Mouse (Mus musculus) adrenal gland, adult 8-10 months (tissue): ENCODE results near the gene Fkbp15. TPM values are rescaled to one million over a fixed set of nuclear protein-coding genes. Genes with fewer than 3 reads are reported as not detected.

Experiments used
- DNase-seq: peaks from one replicate; pipeline ENCODE4 v3.0.0; 2022
- total RNA-seq, 4 experiments: library from RNA; stranded (reverse); gene quantifications; 2 replicates each; pipeline ENCODE4 v1.2.4; 2022

Gene Fkbp15
- 10 to 100 TPM; 35.0 to 56.7 (median 46.2) TPM for total RNA-seq

DNA sequence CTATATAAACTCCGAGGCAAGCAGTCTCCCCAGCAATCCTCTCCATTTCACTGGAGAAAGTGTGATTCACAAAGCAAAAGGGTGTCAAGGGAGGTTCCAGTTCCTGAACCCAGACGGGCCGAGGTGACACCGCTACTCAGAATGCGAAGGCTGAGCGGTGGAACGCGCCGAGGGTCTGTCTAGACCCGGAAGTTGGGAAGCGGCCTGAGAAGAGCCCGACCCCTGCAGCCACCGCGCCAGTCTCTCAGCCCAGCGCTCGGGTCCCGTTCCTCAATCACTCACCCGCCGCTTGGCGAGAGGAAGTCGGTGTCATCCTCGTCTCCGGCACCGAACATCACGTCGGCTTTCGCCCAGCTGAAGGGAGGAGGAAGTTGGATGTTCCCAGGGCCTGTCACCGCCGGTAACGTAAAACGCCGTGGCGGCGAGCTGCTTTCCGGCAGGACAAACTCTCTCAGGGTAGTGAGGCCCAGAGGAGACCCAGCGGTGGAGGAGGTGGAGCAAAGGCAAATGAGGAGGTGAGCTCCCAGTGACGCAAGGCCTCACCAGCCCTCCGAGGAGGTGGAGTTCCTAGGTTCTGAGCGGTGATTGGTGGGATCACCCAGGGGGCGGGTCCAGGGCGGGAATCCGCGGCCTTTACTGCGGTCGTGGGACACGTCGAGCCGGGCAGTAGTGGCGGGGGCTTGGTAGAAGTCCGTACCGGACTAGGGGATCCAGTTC is at the start of gene Fkbp15, which contains the start of gene Slc31a1:
Fkbp15 (minus strand) TSS at position 461 of the 717 bp plus-strand sequence.
Slc31a1 (plus strand) TSS at position 640 of the 717 bp plus-strand sequence.
- DNase-seq, result peak; percentile 98

DNA sequence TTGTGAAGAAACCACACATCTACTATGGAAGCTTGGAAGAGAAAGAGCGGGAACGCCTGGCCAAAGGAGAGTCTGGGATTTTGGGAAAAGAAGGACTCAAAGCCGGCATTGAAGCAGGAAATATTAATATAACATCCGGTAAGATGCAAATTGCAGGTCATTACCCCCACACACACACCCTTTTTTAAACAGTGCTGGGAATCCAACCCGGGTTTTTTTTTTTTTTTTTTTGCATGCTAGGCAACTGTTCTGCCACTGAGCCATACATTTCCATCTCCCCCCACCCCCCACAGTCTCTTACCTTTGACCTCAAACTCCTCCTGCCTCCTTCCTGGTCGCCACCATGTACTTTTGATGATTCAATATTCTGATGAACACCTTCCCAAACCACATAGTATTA is 49.3 kb upstream of the Fkbp15 start:
- no peak for DNase-seq

DNA sequence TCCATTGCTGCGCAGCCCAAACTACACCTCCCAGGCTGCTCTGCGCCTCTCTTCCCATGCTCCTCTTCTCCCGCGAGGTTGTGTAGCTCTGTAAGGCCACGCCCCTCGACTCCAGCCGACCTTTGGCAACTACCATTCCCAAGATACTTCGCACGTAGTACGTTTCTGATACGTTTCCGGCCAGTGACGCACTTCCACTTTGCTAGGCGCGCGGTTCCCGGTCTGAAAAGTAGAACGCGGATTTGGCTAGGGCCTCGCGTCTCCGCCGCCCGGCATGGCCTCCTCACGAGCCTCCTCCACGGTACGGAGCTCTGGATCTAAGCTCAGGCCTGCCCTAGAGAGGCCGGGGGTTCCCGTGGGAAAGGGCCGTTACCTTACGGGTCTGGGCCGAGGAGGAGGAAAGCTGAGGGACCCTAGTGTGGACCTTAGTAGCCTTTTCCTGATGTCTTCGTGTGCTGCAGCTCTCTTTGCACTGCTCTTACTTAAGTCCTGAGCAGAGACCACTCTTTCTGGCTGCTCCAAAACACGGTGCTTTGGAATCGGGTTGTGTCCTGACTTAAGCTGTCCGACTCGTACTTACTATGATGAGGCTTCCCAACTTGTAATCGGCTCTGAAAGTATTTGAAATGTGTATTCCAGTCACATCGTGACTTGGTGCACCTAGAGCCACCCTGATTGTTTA is 48.4 kb upstream of the Fkbp15 start, which contains the start of the genes Cdc26 and Prpf4:
Cdc26 (minus strand) TSS at position 42 of the 682 bp plus-strand sequence.
Prpf4 (plus strand) TSS at position 197 of the 682 bp plus-strand sequence.
- peak; percentile 99 for DNase-seq

DNA sequence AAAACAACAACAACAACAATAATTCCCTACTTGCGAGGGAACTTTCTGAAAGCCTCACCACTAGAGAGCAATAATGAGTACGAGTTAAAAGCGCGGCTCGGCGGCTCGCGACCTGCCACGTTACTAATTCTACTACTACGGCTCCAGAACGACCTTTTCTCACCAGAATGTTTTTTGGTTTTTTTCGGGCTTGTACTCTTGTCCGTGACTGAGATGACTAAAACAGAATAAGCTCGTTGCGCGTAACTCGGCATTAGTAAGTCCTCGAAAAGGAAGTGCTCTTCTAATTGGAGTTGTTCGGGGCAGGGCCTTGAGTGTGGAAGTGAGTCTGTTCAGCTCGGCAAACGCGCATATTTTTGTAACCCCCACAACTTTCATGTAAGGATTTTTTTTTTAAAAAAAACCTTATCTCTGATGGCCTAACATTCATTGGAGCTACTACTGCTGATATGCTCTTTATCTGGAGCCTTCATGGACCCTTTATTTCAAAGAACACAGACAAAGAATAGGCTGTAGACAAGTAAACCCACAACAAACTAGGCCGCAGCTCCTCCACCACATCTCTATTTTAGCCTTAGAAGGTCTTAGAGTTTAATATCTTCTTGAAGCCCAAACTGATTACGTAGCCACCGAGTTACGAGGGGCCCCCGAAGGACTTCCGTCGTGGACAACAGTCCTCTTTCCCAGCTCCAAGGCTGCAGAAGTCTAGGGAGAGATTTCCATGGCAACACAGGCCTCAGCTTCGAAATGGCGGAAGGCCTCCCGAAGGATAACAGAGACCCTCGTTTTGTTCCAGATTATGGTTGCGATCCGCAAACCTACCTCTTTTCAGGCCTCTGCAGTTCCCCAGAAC is 47.6 kb upstream of the Fkbp15 start:
- DNase-seq, result peak; percentile 42

DNA sequence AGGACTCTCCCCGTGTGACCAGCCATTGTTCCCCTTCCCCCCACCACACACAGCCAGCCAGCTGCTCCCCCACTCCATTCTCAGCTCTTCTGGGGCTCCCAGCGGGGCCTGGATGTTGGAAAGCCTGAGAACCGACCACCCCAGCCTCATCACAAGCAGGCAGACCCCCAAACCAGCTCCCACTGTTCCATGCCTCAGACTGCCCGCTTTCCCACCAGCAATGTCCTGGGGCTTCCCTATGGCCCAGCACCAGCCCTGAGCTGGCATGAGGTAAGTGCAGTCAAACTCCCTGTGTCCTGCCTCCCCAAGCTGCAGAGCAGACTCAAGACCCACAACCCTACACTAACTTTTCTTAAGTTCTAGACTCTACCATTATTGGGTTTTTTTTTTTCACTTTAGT is 45.8 kb upstream of the Fkbp15 start:
- DNase-seq, result no peak

DNA sequence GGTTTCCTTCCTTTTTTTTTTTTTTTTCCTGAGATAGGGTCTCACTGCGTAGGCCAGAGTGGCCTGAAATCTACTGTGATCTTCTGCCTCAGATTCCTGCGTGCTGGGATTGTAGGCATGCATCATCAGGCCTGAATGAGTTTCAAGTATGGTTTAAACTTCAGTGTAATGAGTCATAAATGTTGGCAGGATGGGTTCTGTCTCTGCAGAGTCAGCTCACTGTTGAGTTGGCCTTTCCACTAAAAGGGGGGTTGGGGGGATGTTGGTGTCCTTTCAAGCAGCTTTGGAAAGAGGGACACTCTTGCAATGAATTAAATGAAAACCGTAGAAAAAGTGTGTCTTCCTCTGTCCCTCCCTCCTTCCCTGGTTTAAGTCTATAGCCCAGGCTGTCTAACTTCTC is 38.6 kb upstream of the Fkbp15 start:
- DNase-seq, result peak; percentile 40

DNA sequence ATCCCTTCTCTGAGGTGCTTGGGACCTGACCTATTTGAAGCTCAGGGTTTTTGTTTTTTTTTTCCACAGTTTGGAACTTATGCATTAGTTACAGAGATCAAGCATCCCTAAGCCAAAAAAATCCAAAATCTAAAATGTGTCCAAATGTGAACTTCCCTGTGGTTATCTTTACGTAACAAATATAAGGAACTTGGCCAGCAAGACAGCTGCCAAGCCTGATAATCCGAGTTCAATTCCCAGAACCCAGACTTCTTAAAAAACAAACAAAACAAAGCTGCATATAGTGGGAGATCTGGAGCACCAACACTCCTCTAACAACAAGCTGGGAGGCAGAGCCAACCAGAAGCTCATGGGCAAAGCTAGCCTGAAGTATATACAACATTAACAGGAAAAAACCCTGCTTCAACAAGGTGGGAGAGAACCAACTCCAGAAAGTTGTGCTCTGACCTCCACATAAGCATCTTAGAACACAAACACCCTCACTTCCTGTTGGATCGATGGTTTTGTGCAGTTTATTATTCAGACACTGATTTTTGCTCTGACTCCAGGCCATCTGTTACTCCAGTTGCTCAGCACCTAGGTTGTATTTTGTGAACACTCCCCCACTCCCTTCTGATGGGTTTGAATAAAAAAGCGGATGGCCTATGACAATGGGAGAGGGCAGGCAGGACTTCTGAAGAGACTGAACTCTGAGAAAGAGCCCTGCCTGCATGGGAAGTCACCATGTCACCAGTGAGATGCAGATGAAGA is 37.4 kb upstream of the Fkbp15 start:
- no peak for DNase-seq

DNA sequence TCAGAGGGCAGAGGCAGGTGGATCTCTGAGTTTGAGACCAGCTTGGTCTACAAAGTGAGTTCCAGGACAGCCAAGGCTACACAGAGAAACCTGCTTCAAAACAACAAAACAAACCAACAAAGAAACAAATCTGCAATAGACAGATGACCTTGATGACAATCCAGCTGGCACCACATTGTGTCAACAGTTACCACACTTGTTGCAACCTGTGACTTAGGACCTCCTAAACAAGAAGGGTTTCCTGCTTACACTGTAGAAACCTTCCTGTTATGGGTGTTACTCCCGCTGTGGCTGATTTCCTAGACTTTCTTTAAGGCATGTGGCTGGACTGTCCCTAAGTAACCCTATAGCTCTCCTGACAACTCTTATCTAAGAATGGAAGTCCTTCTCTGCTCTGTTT is 35.5 kb upstream of the Fkbp15 start:
- peak; percentile 35 for DNase-seq

DNA sequence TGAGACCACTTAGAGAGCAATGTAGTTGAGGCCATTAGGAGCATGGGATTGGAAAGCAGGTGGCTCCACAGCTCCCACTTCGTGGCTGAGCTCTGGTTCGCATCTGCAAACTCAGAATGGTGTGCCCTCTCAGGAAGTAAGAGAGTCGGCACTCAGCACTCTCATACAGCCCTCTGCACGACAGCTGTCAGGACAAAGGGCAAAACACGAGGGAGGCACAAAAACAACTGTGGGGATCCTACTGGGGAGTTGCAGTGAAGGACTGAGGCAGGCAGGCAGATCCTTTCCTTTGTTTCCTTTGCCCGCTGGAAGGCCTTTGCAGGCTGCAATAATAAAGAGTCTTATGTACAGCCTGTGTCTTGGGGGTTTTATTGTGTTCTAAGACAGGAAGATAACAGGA is 33.1 kb upstream of the Fkbp15 start:
- DNase-seq, result no peak

DNA sequence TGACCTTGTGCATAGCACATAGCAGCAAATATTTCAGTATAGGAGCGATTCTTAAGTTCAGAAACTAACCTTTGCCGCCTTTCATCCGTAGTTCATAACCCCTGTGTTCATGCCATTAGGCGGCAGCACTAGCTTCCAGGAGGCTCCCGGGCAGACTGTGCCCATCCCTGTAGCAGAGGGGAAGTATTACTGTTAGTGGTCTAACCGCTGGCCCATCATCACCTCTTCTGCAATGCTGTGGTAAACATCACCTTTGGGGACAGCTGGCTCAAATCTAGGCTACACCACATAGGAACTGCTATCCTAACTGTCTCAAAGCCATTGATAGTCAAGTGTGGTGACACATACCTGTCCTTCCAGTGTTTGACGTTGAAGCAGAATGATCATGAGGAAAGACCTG is 31.5 kb upstream of the Fkbp15 start:
- DNase-seq, result no peak

DNA sequence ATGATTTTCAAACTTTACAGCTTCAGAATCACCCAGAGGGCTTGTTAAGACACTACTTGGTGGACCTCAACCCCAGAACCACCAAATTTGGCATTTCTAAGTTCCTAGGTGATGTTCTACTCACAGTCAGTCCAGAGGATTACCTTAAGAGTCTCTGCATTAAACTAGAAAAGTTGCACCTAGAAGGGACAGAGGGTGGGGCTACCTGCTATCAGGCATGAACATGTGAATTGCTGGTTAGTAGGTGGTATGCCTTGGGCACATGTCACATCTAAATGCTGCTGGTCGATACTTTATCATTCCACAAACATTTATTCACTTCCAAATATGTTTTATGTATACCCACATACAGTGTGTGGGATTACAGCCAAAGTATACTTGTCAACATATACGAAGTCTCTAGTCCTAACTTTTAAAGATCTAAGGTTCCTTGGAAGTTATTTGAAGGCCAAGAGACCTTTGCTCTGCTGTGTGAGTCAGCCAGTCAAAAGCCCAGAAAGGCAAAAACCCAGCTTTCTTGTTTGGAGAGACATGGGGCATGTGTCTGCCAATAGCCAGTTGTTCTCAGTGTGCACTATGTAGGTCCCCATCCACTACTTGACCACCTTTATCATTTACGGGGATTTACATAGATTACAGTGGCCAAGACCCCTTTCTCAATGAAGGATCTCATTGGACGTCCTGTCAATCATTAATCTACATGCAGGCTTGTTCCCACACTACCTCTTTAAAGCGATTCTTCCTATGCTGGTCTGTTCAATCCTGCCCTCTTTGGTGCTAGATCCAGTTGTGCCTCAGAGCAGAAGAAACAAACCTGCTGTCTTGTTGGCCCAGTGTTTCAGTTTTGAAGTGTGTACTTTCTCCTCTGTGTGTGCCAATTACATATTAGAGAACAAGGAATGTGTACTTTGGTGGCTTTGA is 29.5 kb upstream of the Fkbp15 start:
- DNase-seq, result no peak

DNA sequence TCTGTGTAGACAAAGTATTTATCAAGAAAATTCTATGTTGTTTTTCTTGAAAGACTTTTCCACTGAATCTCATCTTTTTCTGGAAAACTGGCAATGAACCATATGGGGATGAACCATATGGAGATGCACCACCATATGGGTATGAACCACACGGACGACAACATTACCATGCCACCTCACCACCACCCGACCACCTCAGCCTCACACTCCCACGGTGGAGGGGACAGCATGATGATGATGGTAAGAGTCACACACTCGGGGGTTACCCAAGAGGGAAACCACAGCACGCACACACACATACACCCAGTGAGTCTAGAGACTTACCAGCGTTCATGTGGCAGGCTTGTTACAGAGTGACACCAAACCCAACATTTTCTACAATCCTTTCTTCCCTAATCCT is 25.1 kb upstream of the Fkbp15 start:
- DNase-seq, result no peak

DNA sequence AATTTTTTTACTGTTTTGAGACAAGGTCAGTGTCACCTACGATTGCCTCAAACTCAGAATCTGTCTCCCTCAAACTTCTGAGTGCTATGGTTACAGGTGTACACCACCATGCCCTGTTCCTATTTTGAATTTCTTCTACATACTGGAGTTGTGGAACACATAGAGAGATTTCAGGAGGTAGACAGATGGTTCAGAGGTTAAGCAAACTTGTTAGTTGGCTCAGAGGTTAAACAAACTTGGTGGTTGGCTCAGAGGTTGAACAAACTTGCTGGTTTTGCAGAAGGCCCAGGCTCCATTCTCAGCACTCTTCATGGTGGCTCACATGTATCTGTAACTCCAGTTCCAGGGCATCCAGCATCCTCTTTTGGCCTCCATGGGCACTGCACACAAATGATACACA is 23.8 kb upstream of the Fkbp15 start:
- no peak for DNase-seq

DNA sequence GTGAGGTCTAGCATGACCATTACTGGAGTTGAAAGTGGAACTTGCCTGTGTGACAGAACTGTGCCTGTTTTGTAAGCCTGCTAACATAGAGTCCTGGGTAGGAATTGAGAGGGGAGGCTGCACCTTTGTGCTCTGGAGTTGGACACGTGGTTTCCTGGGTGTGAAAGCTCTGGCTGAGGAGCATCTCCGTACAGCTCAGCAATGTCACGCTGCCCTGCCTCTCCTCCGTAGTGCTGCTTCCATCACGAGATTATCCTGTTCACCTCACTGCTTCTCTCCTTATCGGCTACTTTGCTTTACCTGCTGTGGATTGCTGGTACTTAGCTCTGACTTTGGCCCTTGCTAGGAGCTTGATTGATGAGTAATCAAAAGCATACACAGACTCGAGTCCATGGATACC is 23.4 kb upstream of the Fkbp15 start:
- DNase-seq, result no peak

DNA sequence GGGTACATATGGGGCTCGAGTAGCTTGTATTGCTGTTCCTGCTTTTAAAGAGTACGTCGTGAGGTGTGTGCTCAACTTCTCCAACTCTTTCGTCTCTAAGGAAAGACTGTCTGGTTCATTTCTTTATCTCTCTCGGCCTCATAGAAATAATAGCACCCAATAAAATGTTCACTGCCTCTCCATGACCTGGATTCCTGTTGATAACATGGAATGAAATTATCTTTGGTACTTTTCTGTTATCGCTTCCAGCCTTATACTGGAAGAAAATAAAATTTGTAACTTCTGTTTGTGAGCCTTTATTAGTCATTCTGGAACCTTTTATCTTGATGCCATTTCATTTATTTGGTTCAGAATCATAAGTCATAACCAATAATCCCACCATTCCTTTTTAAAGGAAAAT is 22.9 kb upstream of the Fkbp15 start:
- DNase-seq, result no peak

DNA sequence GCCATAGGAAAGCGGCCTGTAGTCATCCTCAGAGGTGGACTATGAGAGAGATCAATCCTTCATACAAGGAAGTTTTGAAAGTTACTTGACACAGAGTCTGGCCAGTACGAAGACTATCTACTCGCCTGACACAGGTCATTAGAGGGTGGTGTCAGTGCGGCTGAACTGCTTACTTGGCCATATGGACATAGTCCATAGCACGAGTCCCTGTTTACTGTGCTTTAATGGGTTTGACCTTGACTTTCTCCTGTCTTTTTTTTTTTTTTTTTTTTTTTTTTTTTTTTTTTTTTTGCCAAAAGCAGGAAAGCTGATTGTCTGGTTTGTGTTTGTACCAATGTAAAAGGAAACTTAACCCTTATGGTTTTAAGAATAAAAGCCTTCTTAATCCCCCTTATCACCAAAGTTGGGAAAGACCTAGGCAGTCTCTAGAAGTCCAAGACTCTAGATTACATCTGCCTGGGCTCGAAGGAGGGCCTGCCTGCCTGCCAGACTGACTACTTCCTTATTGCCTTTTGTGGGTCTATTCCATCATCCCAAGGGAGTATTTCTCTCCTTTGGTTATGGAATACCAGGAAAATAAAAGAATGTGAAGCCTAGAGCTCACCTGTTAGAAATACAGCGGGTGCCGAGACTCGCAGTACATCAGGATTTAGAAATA is 19.5 kb upstream of the Fkbp15 start:
- DNase-seq, result no peak

DNA sequence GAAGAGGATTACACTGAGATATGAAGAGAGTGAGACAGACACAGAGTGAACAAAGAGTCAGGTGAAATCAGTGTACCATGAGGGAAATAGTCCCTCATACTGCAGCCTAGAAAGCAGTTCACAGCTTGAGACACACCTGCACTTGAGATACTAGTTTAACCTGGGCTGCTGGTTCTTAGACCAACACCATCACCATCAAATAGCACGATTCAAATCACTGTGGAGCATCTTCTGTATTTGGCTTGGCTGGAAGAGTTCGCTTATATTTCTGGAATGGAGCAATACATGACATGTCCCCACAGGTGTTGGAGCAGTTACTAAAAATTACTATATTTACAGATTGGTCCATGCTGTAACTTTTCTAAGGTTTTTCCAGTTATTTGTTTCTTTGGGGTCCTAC is 15.8 kb upstream of the Fkbp15 start:
- DNase-seq, result no peak

DNA sequence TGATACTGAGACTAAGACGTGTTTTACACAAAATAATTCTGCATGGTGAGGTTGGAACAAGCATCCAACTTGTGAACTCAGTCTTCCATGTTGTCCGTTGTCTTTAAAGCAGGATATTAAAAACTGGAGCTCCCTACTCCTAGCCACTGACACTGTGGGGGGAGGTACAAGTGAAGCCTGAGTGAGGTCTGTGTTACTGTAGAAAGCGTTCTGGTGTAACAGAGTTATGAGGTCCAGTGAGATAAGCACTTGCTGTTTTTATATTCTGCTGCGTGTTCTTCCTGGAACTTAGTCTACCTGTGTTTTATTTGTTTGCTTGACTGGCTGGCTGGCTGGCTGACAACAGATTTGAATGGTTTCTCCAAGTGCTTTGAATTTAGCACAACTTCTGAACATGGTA is 14.0 kb upstream of the Fkbp15 start:
- no peak for DNase-seq

DNA sequence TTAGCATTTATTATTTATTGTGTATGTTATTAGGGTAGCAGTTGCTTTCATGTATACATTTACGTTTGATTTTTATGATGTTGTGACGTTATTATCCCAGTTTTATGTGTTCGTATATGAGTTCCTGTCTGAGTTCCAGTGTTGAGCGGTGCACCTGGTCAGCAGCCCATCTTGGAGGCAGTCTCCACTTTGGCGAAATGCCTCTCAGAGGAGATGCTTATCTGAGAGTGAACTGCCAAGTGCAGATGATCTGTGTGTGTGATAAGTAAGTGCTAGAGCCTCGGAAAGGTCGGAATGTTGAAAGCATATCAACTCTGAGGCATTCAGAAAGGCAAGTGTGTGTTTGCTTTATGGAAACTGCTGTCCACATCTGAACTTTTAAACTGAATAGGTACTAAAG is 13.3 kb upstream of the Fkbp15 start:
- no peak for DNase-seq

DNA sequence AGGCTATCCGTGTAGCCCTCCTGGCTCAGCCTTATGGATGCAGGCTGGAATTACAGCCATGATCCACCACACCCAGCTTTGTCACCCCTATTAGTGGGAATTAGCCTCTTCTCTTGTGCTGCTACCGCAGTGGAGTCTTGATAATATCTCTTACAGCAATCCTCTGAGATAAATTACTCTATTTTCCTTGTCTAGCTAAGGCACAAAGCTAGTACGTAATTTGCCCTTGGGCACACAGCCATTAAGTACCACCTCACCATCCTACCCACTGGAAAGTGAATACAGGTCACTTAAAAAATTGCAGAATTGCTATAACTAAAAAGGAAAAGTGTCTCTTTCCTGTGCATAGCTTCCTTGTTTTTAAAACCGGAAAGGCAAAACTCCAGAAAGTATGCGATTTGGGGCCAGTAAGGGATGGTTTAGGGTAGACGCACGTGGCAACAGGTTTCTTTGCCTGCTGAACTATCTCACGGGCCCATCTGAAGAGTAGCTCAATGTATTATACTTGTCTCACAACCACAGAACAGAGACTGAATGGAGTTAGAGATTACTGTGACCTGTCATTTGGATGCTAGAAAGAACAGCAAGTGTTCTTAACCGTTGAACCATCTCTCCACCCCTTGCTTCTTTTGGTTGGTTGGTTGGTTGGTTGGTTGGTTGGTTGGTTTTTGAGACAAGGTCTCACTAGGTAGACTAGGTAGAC is 12.6 kb upstream of the Fkbp15 start:
- DNase-seq, result no peak
